In genomic region chr14:93498813-93499690, GRCm38 (mm10) we compare ENCODE assay signal across 7 mouse cellular contexts.
A peak's percentile ranks its signal among the peaks of the same experiment; 100 is the strongest.
DNase-seq lines count a peak whose midpoint lies in the region; ATAC-seq lines count a peak whose summit lies in the region.

No protein-coding gene starts in this region.

- 38% methylated on average over 13 of the region's 13 CpGs for WGBS in embryonic facial prominence, embryonic 11.5 days
- WGBS in heart, embryonic 11.5 days (ENCODE audit: insufficient replicate concordance) = 37% methylated on average over 13 of the region's 13 CpGs
- 25% methylated on average over 13 of the region's 13 CpGs for WGBS in kidney, embryonic 15.5 days
- 28% methylated on average over 13 of the region's 13 CpGs for WGBS in limb, embryonic 12.5 days
- WGBS in neural tube, embryonic 14.5 days = 24% methylated on average over 13 of the region's 13 CpGs

- H3K36me3 ChIP-seq in embryonic facial prominence, embryonic 11.5 days (replicated peaks; ENCODE audit: control insufficient read depth, insufficient read depth, low read depth, low read length) = no peaks in the 10 kb centered on the region
- H3K36me3 ChIP-seq in heart, embryonic 11.5 days (ENCODE audit: control insufficient read depth, insufficient read depth, low read length) = no peaks in the 10 kb centered on the region
- H3K36me3 ChIP-seq in kidney, embryonic 15.5 days = no peaks in the 10 kb centered on the region
- H3K36me3 ChIP-seq in limb, embryonic 12.5 days = no peaks in the 10 kb centered on the region
- H3K36me3 ChIP-seq in neural tube, embryonic 14.5 days (ENCODE audit: control insufficient read depth, insufficient read depth, low read length) = no peaks in the 10 kb centered on the region

- no peak overlapping the region for H3K27ac ChIP-seq in embryonic facial prominence, embryonic 11.5 days (replicated peaks; ENCODE audit: low read depth, low read length)
- no peak overlapping the region for H3K27ac ChIP-seq in heart, embryonic 11.5 days (ENCODE audit: low read depth, low read length)
- H3K27ac ChIP-seq in kidney, embryonic 15.5 days = 0 out of 2 replicates have a peak overlapping the region, but pooled peaks have one; percentile 1
- no peak overlapping the region for H3K27ac ChIP-seq in limb, embryonic 12.5 days
- 0 out of 2 replicates have a peak overlapping the region, but pooled peaks have one; percentile 8 for H3K27ac ChIP-seq in neural tube, embryonic 14.5 days (ENCODE audit: low read depth, low read length)

- DNase-seq in brain, embryonic 18.5 days (ENCODE audit: low read depth, low spot score) = peak; percentile 50
- peak; percentile 52 for DNase-seq in embryonic facial prominence, embryonic 11.5 days (ENCODE audit: low spot score)
- no peak for DNase-seq in spleen, adult 12 weeks (ENCODE audit: low spot score)

- H3K27me3 ChIP-seq in embryonic facial prominence, embryonic 11.5 days (ENCODE audit: control insufficient read depth, insufficient read depth, low read length) = no peaks in the 10 kb centered on the region
- H3K27me3 ChIP-seq in heart, embryonic 11.5 days (ENCODE audit: control insufficient read depth, insufficient read depth, low read length) = no peaks in the 10 kb centered on the region
- H3K27me3 ChIP-seq in kidney, embryonic 15.5 days = no peaks in the 10 kb centered on the region
- no peaks in the 10 kb centered on the region for H3K27me3 ChIP-seq in limb, embryonic 12.5 days
- no peaks in the 10 kb centered on the region for H3K27me3 ChIP-seq in neural tube, embryonic 14.5 days (ENCODE audit: control insufficient read depth, insufficient read depth, low read length)

- no peak overlapping the region for H3K4me2 ChIP-seq in embryonic facial prominence, embryonic 11.5 days (ENCODE audit: low read depth, low read length)
- peak overlapping the region; percentile 21 for H3K4me2 ChIP-seq in heart, embryonic 11.5 days
- peak overlapping the region; percentile 27; the same call in 1 of the 2 replicates for H3K4me2 ChIP-seq in kidney, embryonic 15.5 days
- peak overlapping the region; percentile 36 for H3K4me2 ChIP-seq in limb, embryonic 12.5 days
- 0 out of 2 replicates have a peak overlapping the region, but pooled peaks have one; percentile 0 for H3K4me2 ChIP-seq in neural tube, embryonic 14.5 days (ENCODE audit: low read depth, low read length)

- ATAC-seq in embryonic facial prominence, embryonic 11.5 days (replicated peaks; ENCODE audit: insufficient number of reproducible peaks, low FRiP score, low TSS enrichment, low read depth) = no peak
- no peak for ATAC-seq in heart, embryonic 11.5 days (replicated peaks; ENCODE audit: insufficient number of reproducible peaks, low FRiP score, low TSS enrichment)
- peak; percentile 90 for ATAC-seq in kidney, embryonic 15.5 days (replicated peaks; ENCODE audit: low FRiP score)
- ATAC-seq in limb, embryonic 12.5 days (ENCODE audit: insufficient number of reproducible peaks, insufficient read depth, low FRiP score, low TSS enrichment, low read depth) = peak; percentile 52; the same call in 1 of the 2 replicates
- peak; percentile 83; the same call in 1 of the 2 replicates for ATAC-seq in neural tube, embryonic 14.5 days (ENCODE audit: low read depth)

- no peaks in the 10 kb centered on the region for H3K4me1 ChIP-seq in embryonic facial prominence, embryonic 11.5 days (ENCODE audit: control insufficient read depth, insufficient read depth, low read length)
- no peaks in the 10 kb centered on the region for H3K4me1 ChIP-seq in heart, embryonic 11.5 days (ENCODE audit: control insufficient read depth, insufficient read depth, low read length)
- H3K4me1 ChIP-seq in kidney, embryonic 15.5 days = no peaks in the 10 kb centered on the region
- H3K4me1 ChIP-seq in limb, embryonic 12.5 days (replicated peaks) = peaks cover 11% of the 10 kb centered on the region
- H3K4me1 ChIP-seq in neural tube, embryonic 14.5 days (ENCODE audit: control insufficient read depth, insufficient read depth, low read length) = peaks cover 4% of the 10 kb centered on the region; the same call in 1 of the 2 replicates

- H3K9me3 ChIP-seq in embryonic facial prominence, embryonic 11.5 days (replicated peaks; ENCODE audit: control insufficient read depth, low read length) = no peaks in the 10 kb centered on the region
- H3K9me3 ChIP-seq in heart, embryonic 11.5 days (replicated peaks; ENCODE audit: control insufficient read depth, low read length) = no peaks in the 10 kb centered on the region
- no peaks in the 10 kb centered on the region for H3K9me3 ChIP-seq in kidney, embryonic 15.5 days (replicated peaks)
- H3K9me3 ChIP-seq in limb, embryonic 12.5 days = no peaks in the 10 kb centered on the region
- no peaks in the 10 kb centered on the region for H3K9me3 ChIP-seq in neural tube, embryonic 14.5 days (ENCODE audit: control insufficient read depth, low read length)

- no peak overlapping the region for H3K9ac ChIP-seq in embryonic facial prominence, embryonic 11.5 days (replicated peaks; ENCODE audit: low read length)
- H3K9ac ChIP-seq in heart, embryonic 11.5 days (ENCODE audit: low read depth, low read length) = no peak overlapping the region
- no peak overlapping the region for H3K9ac ChIP-seq in kidney, embryonic 15.5 days
- no peak overlapping the region for H3K9ac ChIP-seq in limb, embryonic 12.5 days (replicated peaks)
- no peak overlapping the region for H3K9ac ChIP-seq in neural tube, embryonic 14.5 days (replicated peaks; ENCODE audit: low read depth, low read length)

- no peak overlapping the region for H3K4me3 ChIP-seq in embryonic facial prominence, embryonic 11.5 days (ENCODE audit: low read depth, low read length)
- no peak overlapping the region for H3K4me3 ChIP-seq in heart, embryonic 11.5 days (ENCODE audit: low read depth, low read length)
- no peak overlapping the region for H3K4me3 ChIP-seq in kidney, embryonic 15.5 days (replicated peaks)
- H3K4me3 ChIP-seq in limb, embryonic 12.5 days (replicated peaks) = no peak overlapping the region
- H3K4me3 ChIP-seq in neural tube, embryonic 14.5 days (ENCODE audit: low read depth, low read length) = no peak overlapping the region

Comparison
In these comparisons a context has a peak if more than half of its experiments do, and no peak if none do; other contexts are left out.
1. ATAC-seq: peak in kidney, embryonic 15.5 days (single experiment), limb, embryonic 12.5 days (single experiment) and neural tube, embryonic 14.5 days (single experiment); none in embryonic facial prominence, embryonic 11.5 days (single experiment) and heart, embryonic 11.5 days (single experiment).
2. H3K27ac ChIP-seq: peak in kidney, embryonic 15.5 days (single experiment) and neural tube, embryonic 14.5 days (single experiment); none in embryonic facial prominence, embryonic 11.5 days (single experiment), heart, embryonic 11.5 days (single experiment) and limb, embryonic 12.5 days (single experiment).